Mouse (Mus musculus): ENCODE results near the gene Asphd2.

Asphd2 gene

GRCm38 (mm10) chr5:112346211-112346965, 48.3 kb downstream of the Asphd2 start:
- DNase-seq = no peak

- DNase-seq = no peak
Observed at GRCm38 (mm10) chr5:112344092-112344960, 50.3 kb downstream of the Asphd2 start.

- DNase-seq = no peak
Observed at GRCm38 (mm10) chr5:112343205-112343595, 51.5 kb downstream of the Asphd2 start.

GRCm38 (mm10) chr5:112342463-112343204, 52.0 kb downstream of the Asphd2 start, which contains the start of the genes Srrd and Hps4:
Srrd (minus strand) TSS chr5:112343040.
Hps4 (plus strand) TSS chr5:112343083.
- peak; percentile 97 to 98 for DNase-seq

GRCm38 (mm10) chr5:112339215-112339614, 55.5 kb downstream of the Asphd2 start:
- DNase-seq = peak in 1 of 2 experiments; percentile 55

- no peak for DNase-seq
Observed at GRCm38 (mm10) chr5:112337004-112337403, 57.7 kb downstream of the Asphd2 start.

GRCm38 (mm10) chr5:112335473-112335872, 59.2 kb downstream of the Asphd2 start:
- DNase-seq = peak; percentile 73 to 76

All from cerebellum, postnatal 10 days (tissue).